Mouse (Mus musculus) stomach, postnatal 0 days (tissue): ENCODE measurements around the gene Pgs1.

Experiments used
- CTCF ChIP-seq: IDR thresholded peaks from 2 replicates; pipeline ENCODE4 v1.5.1; 2016; ENCODE audit warnings: antibody characterized with exemption, low read depth, mild to moderate bottlenecking, moderate library complexity
- EP300 ChIP-seq: optimal IDR thresholded peaks from 2 replicates; pipeline ENCODE3; 2016; ENCODE audit warnings: antibody characterized with exemption

GRCm38 (mm10) chr11:117997085-117997484 is 11.0 kb downstream of the Pgs1 start:
- no peak for TF ChIP-seq CTCF
- no peak for TF ChIP-seq EP300
